Mouse (Mus musculus): ENCODE results near the gene Diaph2. TPM values are rescaled to one million over a fixed set of nuclear protein-coding genes. Genes with fewer than 3 reads are reported as not detected.

The Diaph2 gene
- polyA plus RNA-seq, 1 experiment from 2014 or later, result 2.0 TPM

DNA sequence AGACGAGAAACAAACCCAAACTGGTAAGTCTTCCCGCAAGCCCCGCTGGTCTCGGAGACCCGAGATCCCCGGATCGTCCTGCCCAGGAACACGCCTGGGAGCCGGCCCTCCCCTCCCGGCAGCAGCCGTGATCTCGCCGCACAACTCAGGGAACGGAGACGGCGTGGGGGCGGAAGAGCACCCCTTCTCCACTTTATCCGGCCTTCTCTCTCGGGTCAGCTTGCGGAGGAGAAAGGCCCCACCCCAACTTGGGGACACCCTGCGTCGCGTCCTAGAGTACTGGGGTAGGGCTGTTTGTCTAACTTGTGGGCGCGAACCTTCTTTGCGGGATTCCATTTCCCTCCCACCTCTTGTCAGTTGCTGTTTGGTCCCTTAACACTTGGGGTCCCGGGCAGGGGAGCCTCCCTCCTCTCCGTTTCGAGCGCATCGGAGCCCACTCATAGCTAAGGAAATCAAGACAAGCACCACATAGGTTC is 590 bp downstream of the Diaph2 start:
- no peaks in the 10 kb centered on the region for H3K36me3 ChIP-seq (ENCODE audit: control insufficient read depth, insufficient read depth, low read length)
- peak overlapping the region; percentile 62 for H3K4me2 ChIP-seq
- WGBS, result 14% methylated on average over 31 of the region's 31 CpGs
- no peak overlapping the region for H3K27ac ChIP-seq (ENCODE audit: low read depth, low read length)
- no peaks in the 10 kb centered on the region for H3K27me3 ChIP-seq (replicated peaks; ENCODE audit: control insufficient read depth, insufficient read depth, low read length)
- DNase-seq (ENCODE audit: low spot score), result peak; percentile 35
- peak overlapping the region; percentile 55 for H3K4me3 ChIP-seq (ENCODE audit: low read depth, low read length)
- peak; percentile 46 for ATAC-seq (replicated peaks; ENCODE audit: low FRiP score)
- H3K9ac ChIP-seq (ENCODE audit: low read depth, low read length), result peak overlapping the region; percentile 37; the same call in 1 of the 2 replicates
- no peaks in the 10 kb centered on the region for H3K4me1 ChIP-seq (replicated peaks; ENCODE audit: control insufficient read depth, insufficient read depth, low read length)
- no peaks in the 10 kb centered on the region for H3K9me3 ChIP-seq (ENCODE audit: control insufficient read depth, low read length)

DNA sequence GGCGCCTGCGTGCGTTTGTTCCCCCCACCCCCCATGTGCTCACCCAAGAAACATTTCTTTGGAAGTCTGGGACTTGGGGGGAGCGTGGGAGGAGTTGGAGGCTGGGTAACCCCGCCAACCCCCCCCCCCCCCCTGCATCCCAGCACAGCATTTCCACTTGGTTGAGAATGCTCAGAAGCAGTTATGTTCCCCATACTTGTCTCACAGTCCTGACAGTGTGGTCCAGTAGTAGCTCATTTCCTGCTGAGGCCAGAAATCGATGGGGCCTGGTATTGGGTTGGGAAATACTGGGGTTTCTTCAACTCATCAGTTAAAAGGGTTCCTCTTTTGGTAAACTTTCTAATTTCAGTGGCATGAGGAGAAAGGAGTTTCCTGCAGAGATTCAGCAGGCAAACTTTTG is 1.1 kb downstream of the Diaph2 start:
- Histone ChIP-seq H3K27ac (ENCODE audit: low read depth, low read length) (no peak overlapping the region), H3K4me2 (peak overlapping the region; percentile 62), H3K27me3 (replicated peaks; ENCODE audit: control insufficient read depth, insufficient read depth, low read length) (no peaks in the 10 kb centered on the region), H3K36me3 (ENCODE audit: control insufficient read depth, insufficient read depth, low read length) (no peaks in the 10 kb centered on the region), H3K4me1 (replicated peaks; ENCODE audit: control insufficient read depth, insufficient read depth, low read length) (no peaks in the 10 kb centered on the region), H3K9me3 (ENCODE audit: control insufficient read depth, low read length) (no peaks in the 10 kb centered on the region), H3K4me3 (ENCODE audit: low read depth, low read length) (peak overlapping the region; percentile 55), H3K9ac (ENCODE audit: low read depth, low read length) (no peak overlapping the region)
- DNase-seq (ENCODE audit: low spot score) (no peak), ATAC-seq (replicated peaks; ENCODE audit: low FRiP score) (no peak)
- WGBS, result 12% methylated on average over 5 of the region's 6 CpGs

DNA sequence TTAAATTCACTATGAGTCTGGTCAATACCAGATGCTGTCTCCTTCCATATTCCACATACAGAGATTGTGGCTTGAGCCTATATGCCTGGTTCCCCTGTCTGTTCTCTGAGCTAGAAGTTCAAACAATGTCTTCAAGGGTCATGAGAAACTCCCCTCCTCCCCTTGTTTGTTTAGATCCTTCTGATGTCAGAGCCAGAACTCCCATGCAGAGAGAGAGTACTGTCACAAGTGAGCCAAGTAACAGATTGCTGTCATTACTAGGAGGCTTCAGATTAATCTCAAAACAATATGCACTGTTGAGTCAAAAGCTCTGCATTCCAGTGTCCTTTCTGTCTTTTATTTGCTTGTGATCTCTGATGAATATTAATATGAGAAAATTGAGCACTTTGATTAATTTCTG is 7.1 kb downstream of the Diaph2 start:
- no peak overlapping the region for H3K9ac ChIP-seq (ENCODE audit: low read depth, low read length)
- H3K27ac ChIP-seq (ENCODE audit: low read depth, low read length), result no peak overlapping the region
- no peaks in the 10 kb centered on the region for H3K4me1 ChIP-seq (replicated peaks; ENCODE audit: control insufficient read depth, insufficient read depth, low read length)
- H3K9me3 ChIP-seq (ENCODE audit: control insufficient read depth, low read length), result no peaks in the 10 kb centered on the region
- DNase-seq (ENCODE audit: low spot score) (no peak), ATAC-seq (replicated peaks; ENCODE audit: low FRiP score) (no peak)
- no peaks in the 10 kb centered on the region for H3K27me3 ChIP-seq (replicated peaks; ENCODE audit: control insufficient read depth, insufficient read depth, low read length)
- H3K4me2 ChIP-seq, result no peak overlapping the region
- no peak overlapping the region for H3K4me3 ChIP-seq (ENCODE audit: low read depth, low read length)
- no peaks in the 10 kb centered on the region for H3K36me3 ChIP-seq (ENCODE audit: control insufficient read depth, insufficient read depth, low read length)

DNA sequence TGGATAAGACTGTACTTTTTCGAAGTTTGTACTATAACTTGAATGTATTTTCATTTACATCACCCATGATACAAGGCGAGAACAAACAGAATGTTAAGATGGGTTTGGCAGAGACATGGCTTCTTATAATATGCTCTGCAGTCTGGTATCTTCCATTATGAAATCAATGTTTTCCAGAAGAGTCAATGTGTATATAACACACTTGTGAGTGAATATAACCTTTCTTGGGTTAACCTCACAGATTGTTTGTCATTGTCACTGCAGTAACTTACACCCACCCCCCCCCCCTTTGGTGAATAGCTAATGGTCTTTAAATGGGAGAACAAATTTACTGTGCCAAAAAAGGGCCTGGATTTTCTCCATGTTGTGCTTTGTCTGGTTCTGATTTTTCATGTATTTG is 13.1 kb downstream of the Diaph2 start:
- no peaks in the 10 kb centered on the region for H3K36me3 ChIP-seq (ENCODE audit: control insufficient read depth, insufficient read depth, low read length)
- no peak for ATAC-seq (replicated peaks; ENCODE audit: low FRiP score)
- DNase-seq (ENCODE audit: low spot score), result no peak
- 78% methylated on average over 2 of the region's 2 CpGs for WGBS
- no peaks in the 10 kb centered on the region for H3K9me3 ChIP-seq (ENCODE audit: control insufficient read depth, low read length)
- H3K27ac ChIP-seq (ENCODE audit: low read depth, low read length), result no peak overlapping the region
- no peak overlapping the region for H3K9ac ChIP-seq (ENCODE audit: low read depth, low read length)
- no peak overlapping the region for H3K4me2 ChIP-seq
- H3K4me3 ChIP-seq (ENCODE audit: low read depth, low read length), result no peak overlapping the region
- H3K4me1 ChIP-seq (replicated peaks; ENCODE audit: control insufficient read depth, insufficient read depth, low read length), result no peaks in the 10 kb centered on the region
- no peaks in the 10 kb centered on the region for H3K27me3 ChIP-seq (replicated peaks; ENCODE audit: control insufficient read depth, insufficient read depth, low read length)

DNA sequence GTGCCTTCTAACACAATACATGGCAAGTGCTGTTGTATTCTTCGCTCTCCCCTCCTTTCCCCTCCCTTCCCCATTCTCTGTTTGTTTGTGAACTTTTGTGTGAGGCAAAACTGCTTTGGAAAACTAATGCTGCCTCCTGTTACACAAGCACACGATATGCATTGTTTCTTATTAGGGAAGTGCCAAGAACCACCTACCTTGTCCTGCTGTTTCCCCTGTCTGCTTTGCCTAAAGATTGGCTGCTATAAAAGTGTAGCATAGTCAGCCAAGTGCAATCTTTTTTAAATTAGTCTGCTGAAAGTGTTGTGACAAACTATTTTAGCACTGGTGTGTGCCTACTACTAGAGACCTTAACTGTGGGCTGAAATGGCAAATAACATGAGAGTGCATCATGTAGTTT is 15.8 kb downstream of the Diaph2 start:
- Histone ChIP-seq H3K4me1 (replicated peaks; ENCODE audit: control insufficient read depth, insufficient read depth, low read length) (no peaks in the 10 kb centered on the region), H3K4me2 (no peak overlapping the region), H3K36me3 (ENCODE audit: control insufficient read depth, insufficient read depth, low read length) (no peaks in the 10 kb centered on the region), H3K27me3 (replicated peaks; ENCODE audit: control insufficient read depth, insufficient read depth, low read length) (no peaks in the 10 kb centered on the region), H3K27ac (ENCODE audit: low read depth, low read length) (no peak overlapping the region), H3K9me3 (ENCODE audit: control insufficient read depth, low read length) (no peaks in the 10 kb centered on the region), H3K4me3 (ENCODE audit: low read depth, low read length) (no peak overlapping the region), H3K9ac (ENCODE audit: low read depth, low read length) (no peak overlapping the region)
- DNase-seq (ENCODE audit: low spot score) (no peak), ATAC-seq (replicated peaks; ENCODE audit: low FRiP score) (no peak)
- 78% methylated on average over 2 of the region's 2 CpGs for WGBS

DNA sequence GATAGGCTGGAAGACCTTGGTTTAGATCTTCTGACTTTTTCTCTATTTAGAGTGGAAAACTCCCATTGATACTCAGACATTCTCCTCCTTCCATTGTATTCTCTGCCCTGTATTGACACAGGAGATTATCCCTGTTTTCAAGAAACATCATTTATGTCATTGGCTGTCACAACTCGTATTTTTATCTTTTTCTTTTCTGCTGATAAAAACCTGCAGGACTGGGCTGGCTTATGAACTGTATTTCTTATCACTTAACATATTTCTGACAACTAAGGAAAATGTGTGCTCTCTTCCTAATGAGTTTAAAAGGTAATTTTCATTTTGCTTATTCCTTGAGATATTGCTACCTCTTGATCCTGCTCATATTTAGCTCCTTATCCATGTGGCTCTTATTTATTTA is 17.3 kb downstream of the Diaph2 start:
- H3K9me3 ChIP-seq (ENCODE audit: control insufficient read depth, low read length), result no peaks in the 10 kb centered on the region
- no peak overlapping the region for H3K4me3 ChIP-seq (ENCODE audit: low read depth, low read length)
- no peaks in the 10 kb centered on the region for H3K27me3 ChIP-seq (replicated peaks; ENCODE audit: control insufficient read depth, insufficient read depth, low read length)
- no peak overlapping the region for H3K4me2 ChIP-seq
- ATAC-seq (replicated peaks; ENCODE audit: low FRiP score) (no peak), DNase-seq (ENCODE audit: low spot score) (no peak)
- WGBS, result 30% methylated on average over 1 of the region's 1 CpGs
- no peaks in the 10 kb centered on the region for H3K4me1 ChIP-seq (replicated peaks; ENCODE audit: control insufficient read depth, insufficient read depth, low read length)
- H3K9ac ChIP-seq (ENCODE audit: low read depth, low read length), result no peak overlapping the region
- H3K36me3 ChIP-seq (ENCODE audit: control insufficient read depth, insufficient read depth, low read length), result no peaks in the 10 kb centered on the region
- H3K27ac ChIP-seq (ENCODE audit: low read depth, low read length), result no peak overlapping the region

DNA sequence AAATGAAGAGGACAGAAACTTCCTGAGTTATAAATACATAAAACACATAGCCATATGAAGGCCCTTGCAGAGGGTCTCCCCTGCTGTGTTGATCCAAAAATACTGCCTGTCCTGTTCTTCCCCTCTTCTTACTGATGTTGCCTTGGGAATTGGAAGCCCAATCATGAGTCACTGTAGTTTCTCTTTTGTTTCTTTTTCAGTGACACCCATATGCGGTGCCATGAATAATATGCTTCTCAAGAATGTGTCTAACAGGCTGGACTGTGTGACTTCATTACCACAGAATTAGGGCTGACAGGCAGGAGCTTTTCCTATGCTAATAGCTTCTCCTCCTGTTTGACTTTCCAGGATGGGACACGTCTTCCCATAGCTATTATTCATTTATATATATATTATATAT is 21.1 kb downstream of the Diaph2 start:
- 69% methylated on average over 2 of the region's 2 CpGs for WGBS
- no peak for ATAC-seq (replicated peaks; ENCODE audit: low FRiP score)

DNA sequence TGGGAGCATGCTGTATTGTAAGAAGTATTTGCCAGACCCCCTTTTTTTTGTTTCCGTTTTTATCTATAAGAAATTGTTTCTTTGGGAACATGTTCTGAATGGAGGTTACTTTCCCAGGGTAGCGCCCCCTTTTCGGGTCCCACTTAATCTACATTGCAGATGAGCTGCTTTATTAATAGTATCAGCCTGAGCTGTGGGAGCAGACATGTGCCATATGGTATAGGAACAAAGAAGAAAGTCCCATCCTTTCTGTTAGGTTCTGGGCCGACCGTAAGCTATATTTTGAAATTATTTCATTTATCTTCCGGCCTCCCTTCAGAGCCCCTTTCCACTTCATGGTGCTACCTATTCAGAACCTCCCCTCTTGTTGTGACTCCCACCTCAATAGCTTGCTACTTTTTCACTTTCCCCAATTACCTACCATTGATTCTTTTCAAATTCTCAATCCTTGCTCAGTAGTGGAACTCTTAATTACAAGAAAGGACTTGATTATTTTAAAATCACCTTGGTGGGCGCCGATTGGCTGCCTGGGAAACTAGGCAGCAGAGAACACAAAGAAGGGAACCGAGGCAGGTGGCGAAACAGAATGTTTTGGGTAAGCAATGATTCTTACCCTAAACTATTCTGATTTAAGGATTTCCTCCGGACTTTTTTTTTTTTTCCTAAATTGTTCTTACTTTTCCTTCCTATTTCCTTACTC is 24.2 kb downstream of the Diaph2 start:
- whole genome bisulfite sequencing, result 85% methylated on average over 11 of the region's 11 CpGs
- Histone ChIP-seq H3K36me3 (ENCODE audit: control insufficient read depth, insufficient read depth, low read length) (no peaks in the 10 kb centered on the region), H3K4me1 (replicated peaks; ENCODE audit: control insufficient read depth, insufficient read depth, low read length) (no peaks in the 10 kb centered on the region), H3K9ac (ENCODE audit: low read depth, low read length) (no peak overlapping the region), H3K9me3 (ENCODE audit: control insufficient read depth, low read length) (no peaks in the 10 kb centered on the region), H3K4me2 (no peak overlapping the region), H3K4me3 (ENCODE audit: low read depth, low read length) (no peak overlapping the region), H3K27ac (ENCODE audit: low read depth, low read length) (no peak overlapping the region), H3K27me3 (replicated peaks; ENCODE audit: control insufficient read depth, insufficient read depth, low read length) (no peaks in the 10 kb centered on the region)
- DNase-seq (ENCODE audit: low spot score) (no peak), ATAC-seq (replicated peaks; ENCODE audit: low FRiP score) (no peak)

More for the DNA sequence above, 21.1 kb downstream of the Diaph2 start:
- Histone ChIP-seq H3K9ac (ENCODE audit: low read depth, low read length) (no peak overlapping the region), H3K4me2 (no peak overlapping the region), H3K4me1 (replicated peaks; ENCODE audit: control insufficient read depth, insufficient read depth, low read length) (no peaks in the 10 kb centered on the region), H3K27me3 (replicated peaks; ENCODE audit: control insufficient read depth, insufficient read depth, low read length) (no peaks in the 10 kb centered on the region), H3K9me3 (ENCODE audit: control insufficient read depth, low read length) (no peaks in the 10 kb centered on the region), H3K27ac (ENCODE audit: low read depth, low read length) (no peak overlapping the region), H3K36me3 (ENCODE audit: control insufficient read depth, insufficient read depth, low read length) (no peaks in the 10 kb centered on the region), H3K4me3 (ENCODE audit: low read depth, low read length) (no peak overlapping the region)
- no peak for DNase-seq (ENCODE audit: low spot score)

DNA sequence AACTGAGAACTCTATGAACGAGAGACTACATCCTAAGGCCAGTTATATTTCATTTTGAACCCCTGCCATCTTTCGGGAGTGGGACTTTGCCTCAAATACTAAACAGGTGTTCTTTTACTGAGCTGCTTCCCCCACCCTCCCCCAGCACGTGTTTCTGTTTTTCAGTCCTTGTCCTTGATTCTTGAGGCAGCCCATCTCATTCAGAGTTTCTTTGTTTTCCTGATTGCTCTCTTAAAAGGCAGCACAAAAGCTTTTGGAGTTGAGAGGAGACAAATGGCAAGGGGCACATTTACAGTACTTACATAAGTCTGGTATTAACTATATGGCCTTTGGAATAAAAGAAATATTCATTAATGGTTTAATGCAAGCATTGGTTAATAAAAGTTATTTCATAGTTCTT is 24.9 kb downstream of the Diaph2 start:
- H3K4me2 ChIP-seq, result no peak overlapping the region
- H3K4me1 ChIP-seq (replicated peaks; ENCODE audit: control insufficient read depth, insufficient read depth, low read length), result no peaks in the 10 kb centered on the region
- ATAC-seq (replicated peaks; ENCODE audit: low FRiP score) (no peak), DNase-seq (ENCODE audit: low spot score) (no peak)
- 58% methylated on average over 3 of the region's 3 CpGs for WGBS
- no peaks in the 10 kb centered on the region for H3K27me3 ChIP-seq (replicated peaks; ENCODE audit: control insufficient read depth, insufficient read depth, low read length)
- H3K4me3 ChIP-seq (ENCODE audit: low read depth, low read length), result no peak overlapping the region
- H3K36me3 ChIP-seq (ENCODE audit: control insufficient read depth, insufficient read depth, low read length), result no peaks in the 10 kb centered on the region
- no peak overlapping the region for H3K27ac ChIP-seq (ENCODE audit: low read depth, low read length)
- no peak overlapping the region for H3K9ac ChIP-seq (ENCODE audit: low read depth, low read length)
- H3K9me3 ChIP-seq (ENCODE audit: control insufficient read depth, low read length), result no peaks in the 10 kb centered on the region
